Mouse (Mus musculus): ENCODE measurements around the gene Meis1. TPM values are rescaled to one million over a fixed set of nuclear protein-coding genes. Genes with fewer than 3 reads are reported as not detected.

The Meis1 gene
- total RNA-seq (2014; fragmentation: Nextera tagmentation), result 12.6 and 24.4 TPM in 2 replicates
- total RNA-seq (2017), result 15.4 and 17.6 TPM in 2 replicates

- ATAC-seq (replicated peaks; ENCODE audit: poor library complexity, severe bottlenecking), result peak; percentile 73
Measured at GRCm38 (mm10) chr11:19018489-19019203, at the start of gene Meis1. TSS of gene Meis1 (minus strand) at chr11:19018985.

DNA sequence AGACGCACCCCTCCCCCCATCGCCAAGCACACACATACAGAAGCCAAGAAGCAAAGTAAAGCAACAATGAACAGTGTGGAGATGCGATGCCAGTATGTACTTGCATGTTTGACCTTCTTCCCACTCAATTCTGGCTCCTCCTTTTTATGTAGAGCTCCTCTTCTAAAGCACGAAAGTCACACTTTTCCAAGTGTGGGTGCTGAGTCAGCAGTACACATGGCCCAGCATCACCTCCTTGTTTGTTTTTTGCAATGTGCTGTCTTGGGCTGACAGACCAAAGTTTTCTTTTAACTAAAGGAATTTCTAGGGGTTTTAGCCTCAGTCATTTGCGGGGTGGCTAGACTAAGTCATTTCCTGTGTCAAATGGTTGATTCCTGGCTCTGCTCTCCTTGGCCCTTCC, 48.5 kb upstream of the Meis1 start:
- no peak for ATAC-seq (replicated peaks; ENCODE audit: poor library complexity, severe bottlenecking)

DNA sequence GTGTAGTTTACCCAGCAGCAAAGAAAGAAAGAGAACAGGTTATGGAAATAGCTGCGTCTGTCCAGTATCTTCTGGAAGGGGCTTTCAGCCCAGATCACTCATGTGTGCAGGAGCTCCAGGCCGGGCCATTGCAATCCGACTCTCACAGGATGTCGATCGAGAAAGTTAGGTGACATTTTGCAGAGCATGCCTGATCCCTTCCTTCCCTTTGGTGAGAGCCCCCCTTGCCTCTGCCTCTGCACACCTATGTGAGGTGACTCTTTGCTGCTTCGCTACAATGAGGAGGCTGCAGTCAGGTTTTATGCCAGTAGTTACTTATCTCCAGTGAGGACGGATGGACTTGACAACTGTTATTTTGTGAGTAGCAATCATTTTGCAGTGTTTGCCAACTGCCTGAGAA, 30.5 kb upstream of the Meis1 start:
- no peak for ATAC-seq (replicated peaks; ENCODE audit: poor library complexity, severe bottlenecking)

GRCm38 (mm10) chr11:19036595-19037166, 17.9 kb upstream of the Meis1 start:
- no peak for ATAC-seq (replicated peaks; ENCODE audit: poor library complexity, severe bottlenecking)

DNA sequence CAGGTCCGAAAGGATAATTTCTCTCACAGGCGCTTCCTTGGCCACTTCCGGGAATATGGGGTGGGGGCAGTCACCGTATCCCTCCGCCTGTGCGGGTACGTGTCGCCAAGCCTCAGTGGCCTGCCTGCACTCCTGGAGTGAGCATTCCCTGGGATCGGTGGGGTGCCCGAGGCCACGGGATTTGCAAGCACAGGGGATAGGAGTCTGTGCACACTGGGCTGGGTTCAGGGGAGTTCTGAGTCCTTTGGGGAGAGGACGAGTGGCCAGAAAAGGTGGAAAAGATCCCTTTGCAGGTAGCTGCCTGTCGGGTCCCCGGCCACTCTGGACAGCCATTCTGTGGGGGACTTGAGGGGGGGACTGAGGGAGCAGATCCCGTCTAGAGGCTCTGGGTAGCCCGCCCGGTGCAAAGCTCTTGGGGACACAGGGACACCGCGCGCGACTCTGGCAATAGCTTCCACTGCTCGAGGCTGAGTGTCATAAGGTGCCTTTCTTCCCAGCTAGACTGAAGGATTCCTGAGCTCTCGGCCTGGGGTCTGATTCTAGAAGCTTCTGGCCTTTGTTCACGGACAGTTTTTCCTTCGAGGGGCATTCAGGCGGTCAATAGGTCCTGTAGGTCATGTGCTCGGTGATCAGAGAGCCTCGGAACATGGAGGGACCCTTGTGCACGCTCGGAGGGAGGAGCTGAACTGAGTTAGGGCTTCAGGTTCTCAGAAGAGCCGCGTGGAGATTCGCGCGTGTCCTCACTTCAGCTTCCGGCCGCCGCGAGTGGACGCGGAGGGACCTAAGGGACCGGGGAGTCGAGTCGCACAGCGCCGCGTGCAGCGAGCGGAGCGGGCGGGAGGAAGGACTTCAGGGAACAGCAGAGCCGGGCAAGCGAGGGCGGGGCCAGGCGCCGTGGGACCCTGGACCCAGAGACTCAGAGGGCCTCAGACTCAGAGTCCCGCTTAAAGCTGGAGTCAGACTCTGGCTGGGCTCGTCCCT, 8.1 kb upstream of the Meis1 start:
- peak; percentile 90 for ATAC-seq (replicated peaks; ENCODE audit: poor library complexity, severe bottlenecking)

DNA sequence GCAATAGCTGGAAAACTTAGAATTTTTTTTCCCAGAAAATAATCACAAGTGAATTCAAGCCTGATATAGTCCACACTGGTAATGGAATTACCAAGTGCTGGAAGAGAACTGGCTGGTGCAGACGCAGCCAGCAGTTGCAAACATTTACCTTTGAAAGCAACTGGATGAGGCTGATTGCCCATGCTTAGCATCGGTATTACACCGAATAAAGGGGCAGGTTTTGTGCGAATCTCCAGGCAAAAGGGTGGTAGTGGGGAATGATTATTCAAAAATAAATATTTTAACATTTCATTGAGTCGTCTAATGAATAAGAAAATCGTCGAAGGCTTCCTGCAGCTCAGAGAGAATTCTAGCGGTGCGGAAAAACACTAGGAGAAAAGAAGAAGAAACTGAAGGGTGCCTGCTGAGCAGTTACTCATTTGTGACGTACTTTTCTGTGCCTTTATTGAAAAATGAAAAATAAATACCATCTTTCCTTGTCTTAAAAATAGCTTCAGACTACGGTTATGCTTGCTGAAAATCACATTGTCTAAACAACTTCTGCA, 7.3 kb upstream of the Meis1 start:
- no peak for ATAC-seq (replicated peaks; ENCODE audit: poor library complexity, severe bottlenecking)

- ATAC-seq (replicated peaks; ENCODE audit: poor library complexity, severe bottlenecking), result peak; percentile 18; the same call in 1 of the 2 replicates
Measured at GRCm38 (mm10) chr11:19024496-19025265, 5.9 kb upstream of the Meis1 start.

- ATAC-seq (replicated peaks; ENCODE audit: poor library complexity, severe bottlenecking), result no peak
Measured at GRCm38 (mm10) chr11:19023356-19023755, 4.6 kb upstream of the Meis1 start.

DNA sequence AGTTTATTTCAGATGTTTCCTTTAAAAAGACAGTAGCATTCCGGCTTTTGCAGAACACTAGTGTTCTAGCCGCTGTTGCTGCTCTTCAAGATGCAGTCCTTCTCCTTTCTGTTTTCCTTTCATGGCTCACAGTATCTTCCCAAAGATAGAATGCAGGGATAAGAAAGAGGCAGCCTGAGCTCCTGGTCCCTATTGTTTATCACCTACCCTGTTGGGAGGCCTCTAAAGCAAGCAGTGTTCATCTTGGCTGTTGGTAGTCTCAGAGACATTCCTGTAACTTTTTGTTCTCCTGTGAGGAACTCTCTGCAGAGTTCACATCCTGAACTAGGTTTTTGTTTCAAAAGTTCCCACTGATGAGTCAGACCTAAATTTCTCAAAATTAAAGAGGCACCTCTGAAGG, 3.8 kb upstream of the Meis1 start:
- ATAC-seq (replicated peaks; ENCODE audit: poor library complexity, severe bottlenecking), result no peak

DNA sequence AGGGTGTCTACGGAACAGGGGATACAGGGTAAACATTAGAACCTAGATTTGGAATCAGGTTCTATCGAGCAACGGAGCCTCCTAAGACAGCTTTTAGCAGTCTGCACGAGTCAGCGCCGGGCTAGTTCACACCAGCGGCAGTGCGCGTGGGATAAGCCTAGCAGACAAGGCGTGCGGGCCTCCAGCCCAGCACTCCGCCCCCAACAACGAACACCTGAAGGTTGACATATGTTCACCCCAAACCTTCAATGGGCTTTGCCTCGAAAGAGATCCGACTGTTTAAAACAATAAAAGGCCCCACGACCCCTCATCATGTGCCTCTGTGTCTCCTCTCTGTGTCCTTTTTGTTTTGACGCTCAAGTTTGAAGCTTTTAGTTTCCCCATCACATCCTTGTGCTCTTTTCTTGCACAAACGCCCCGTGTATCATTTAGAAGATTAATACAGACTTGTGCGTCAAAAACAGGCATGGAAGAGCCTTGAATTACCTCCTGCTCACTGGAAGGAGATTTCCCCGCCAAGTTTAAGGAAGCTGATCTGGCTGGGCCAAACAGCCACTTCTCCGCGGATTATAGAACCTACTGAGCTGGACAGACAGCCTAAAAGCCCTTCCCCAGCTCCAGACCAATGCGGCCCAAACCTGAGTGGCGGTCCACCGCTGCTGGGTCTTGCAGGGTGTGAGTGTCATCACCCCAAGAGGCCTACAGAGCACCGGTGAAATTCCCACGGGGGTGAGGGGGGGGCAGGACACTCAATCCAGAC, 2.3 kb upstream of the Meis1 start:
- no peak for ATAC-seq (replicated peaks; ENCODE audit: poor library complexity, severe bottlenecking)

- ATAC-seq (replicated peaks; ENCODE audit: poor library complexity, severe bottlenecking), result peak; percentile 66
Measured at GRCm38 (mm10) chr11:19020371-19020824, 1.6 kb upstream of the Meis1 start.

DNA sequence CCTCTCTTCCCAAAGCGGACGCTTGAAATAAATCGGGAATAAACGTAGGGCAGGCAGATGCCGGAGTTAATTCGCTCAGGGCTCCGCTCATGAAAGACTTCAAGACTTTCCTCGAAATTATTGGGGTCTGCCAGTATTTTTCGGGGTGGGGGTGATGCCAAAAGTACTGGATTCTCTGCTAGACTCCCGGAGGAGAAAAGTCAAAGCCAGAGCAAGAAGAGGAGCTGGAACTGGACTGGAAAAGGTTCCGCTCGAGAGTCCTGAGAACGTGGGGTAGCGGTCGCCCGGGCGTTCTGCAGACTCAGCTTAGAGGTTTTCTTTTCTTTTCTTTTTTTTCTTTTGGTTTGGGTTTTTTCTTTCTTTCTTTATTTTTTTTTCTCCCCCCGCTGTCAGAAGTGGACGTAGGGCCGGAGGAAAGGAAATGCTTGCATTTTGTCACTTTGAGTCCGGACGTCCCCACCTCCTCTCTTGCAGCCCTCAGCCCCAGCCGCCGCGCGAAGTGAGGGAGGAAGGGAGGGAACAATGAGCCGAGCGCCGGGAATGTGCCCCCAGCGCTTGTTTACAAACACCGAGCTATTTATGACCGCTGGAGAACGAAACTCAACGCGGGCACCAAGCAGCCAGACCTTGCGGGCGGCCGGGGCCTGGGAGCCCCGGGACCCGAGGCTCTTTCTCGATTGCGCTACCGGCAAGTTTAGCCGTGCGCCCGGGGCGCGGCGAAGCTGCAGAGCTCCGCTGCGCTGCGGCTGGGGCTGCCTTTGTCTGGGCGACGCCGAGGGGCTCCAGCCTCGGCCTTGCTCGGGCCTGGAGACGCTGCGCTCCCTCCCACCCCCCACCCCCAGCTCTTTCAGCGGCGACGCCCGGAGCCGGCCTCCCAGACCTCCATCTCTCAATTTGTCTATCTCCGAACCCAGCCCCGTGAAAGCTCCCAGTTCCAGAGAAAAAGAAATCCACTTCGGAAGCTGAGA, 703 bp upstream of the Meis1 start:
- ATAC-seq (replicated peaks; ENCODE audit: poor library complexity, severe bottlenecking), result 0 out of 2 replicates have a peak, but pooled peaks have one; percentile 3

DNA sequence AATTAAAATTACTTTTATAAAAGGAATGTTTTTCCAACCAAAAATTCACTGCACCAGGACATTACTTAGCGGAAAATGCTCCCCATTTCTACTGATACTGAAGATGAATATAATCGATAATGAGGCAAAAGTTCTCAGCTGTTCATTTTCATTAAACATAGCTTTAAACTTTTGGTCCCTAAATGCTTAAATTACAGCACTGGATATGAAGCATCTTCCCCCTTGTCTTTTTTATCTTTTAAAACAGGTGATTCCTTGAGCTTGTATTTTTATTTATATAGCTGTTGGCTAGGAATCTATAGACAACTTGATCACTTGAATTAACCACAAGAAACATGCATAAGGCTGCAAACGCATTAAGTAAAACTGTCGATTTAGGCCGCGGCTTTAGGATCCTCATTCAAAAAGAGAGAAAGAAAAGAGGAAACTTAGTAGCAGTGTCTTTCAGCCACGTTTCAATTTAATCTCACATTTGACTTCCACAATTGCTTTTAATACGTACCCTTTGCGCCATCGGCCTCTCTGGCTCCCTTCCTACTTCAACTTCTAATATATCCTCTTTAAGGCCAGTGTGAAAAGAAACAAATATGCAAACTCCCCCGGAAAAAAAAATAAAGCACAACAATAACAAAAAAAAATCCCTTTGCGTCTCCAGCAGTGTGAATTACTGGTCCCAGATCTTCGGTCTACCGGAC, 919 bp downstream of the Meis1 start:
- no peak for ATAC-seq (replicated peaks; ENCODE audit: poor library complexity, severe bottlenecking)

GRCm38 (mm10) chr11:19017262-19017661, 1.5 kb downstream of the Meis1 start:
- no peak for ATAC-seq (replicated peaks; ENCODE audit: poor library complexity, severe bottlenecking)

DNA sequence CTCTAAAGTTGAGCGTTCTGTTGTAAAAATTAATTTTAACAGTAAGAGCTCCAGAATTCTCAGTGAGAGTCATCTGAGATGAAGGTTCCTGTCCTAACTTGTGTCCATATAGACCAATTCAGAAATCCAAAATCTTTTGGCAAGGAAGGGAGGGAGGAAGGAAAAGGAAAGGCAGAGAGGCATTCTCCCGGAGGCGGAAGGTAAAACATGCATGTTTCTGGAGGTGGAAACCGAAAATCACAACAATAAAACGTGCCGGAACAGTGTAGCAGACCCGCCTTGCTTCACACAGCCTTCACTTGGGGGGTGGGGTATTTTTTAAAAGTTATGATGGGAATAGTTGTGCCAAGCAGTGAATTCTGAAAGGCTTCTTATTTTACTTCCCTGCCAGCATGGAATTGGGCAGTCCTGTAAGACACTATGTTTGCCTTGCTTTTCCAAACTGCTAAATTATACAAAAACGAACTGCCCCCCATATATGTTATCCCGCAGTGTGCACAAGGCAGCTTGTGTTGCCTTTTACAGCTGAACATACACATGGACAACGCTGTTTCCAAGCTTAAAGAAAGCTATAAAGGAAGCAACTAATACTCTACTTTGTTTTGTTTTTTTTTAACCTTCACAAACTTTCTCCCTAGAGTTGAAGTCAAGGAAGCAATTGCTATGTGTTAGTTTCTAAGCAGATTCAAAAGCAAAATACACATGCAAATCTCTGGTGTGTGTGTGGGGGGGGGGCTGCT, 2.1 kb downstream of the Meis1 start:
- no peak for ATAC-seq (replicated peaks; ENCODE audit: poor library complexity, severe bottlenecking)

GRCm38 (mm10) chr11:19015731-19016461, 2.9 kb downstream of the Meis1 start:
- ATAC-seq (replicated peaks; ENCODE audit: poor library complexity, severe bottlenecking), result no peak

Measured in granulocyte monocyte progenitor cell, adult 5-6 weeks (primary cell).